9 mouse cellular contexts compared by ENCODE assay signal in genomic region chr7:114745481-114746271, GRCm38 (mm10). TPM values are rescaled to one million over a fixed set of nuclear protein-coding genes. Genes with fewer than 3 reads are reported as not detected.
DNase-seq lines count a peak whose midpoint lies in the region; ATAC-seq lines count a peak whose summit lies in the region.
"Had no signal": no experiment of that assay in that cellular context is flagged by ENCODE, and none has a peak within 500 bp of the region (broad histone marks: within the 10 kb centered on the region; RNA-seq: fewer than 3 reads in every experiment).

No protein-coding gene starts in this region.

- no peak overlapping the region for H3K27ac ChIP-seq in heart, embryonic 14.5 days (replicated peaks in 1 of 2; ENCODE audit: control insufficient read depth in 1 of 2, insufficient read depth in 1 of 2, low read depth in 2 of 2, low read length in 2 of 2)
- no peak overlapping the region for H3K27ac ChIP-seq in midbrain, embryonic 13.5 days

- no peaks in the 10 kb centered on the region for H3K9me3 ChIP-seq in heart, embryonic 14.5 days (ENCODE audit: control insufficient read depth, low read length)
- H3K9me3 ChIP-seq in midbrain, embryonic 13.5 days = no peaks in the 10 kb centered on the region

- 4% methylated on average over 34 of the region's 34 CpGs for WGBS in heart, embryonic 14.5 days
- 5% methylated on average over 34 of the region's 34 CpGs for WGBS in midbrain, embryonic 13.5 days

- peaks cover 3% of the 10 kb centered on the region in 2 experiments; a peak in 1 of 4 replicates for H3K4me1 ChIP-seq in heart, embryonic 14.5 days (ENCODE audit: control insufficient read depth in 2 of 2, insufficient read depth in 2 of 2, low read length in 2 of 2)
- H3K4me1 ChIP-seq in midbrain, embryonic 13.5 days (replicated peaks) = peaks cover 10% of the 10 kb centered on the region

- H3K9ac ChIP-seq in heart, embryonic 14.5 days (ENCODE audit: low read length) = peak overlapping the region; percentile 64
- peak overlapping the region; percentile 62 for H3K9ac ChIP-seq in midbrain, embryonic 13.5 days (replicated peaks)

- H3K27me3 ChIP-seq in heart, embryonic 14.5 days (ENCODE audit: control insufficient read depth, insufficient read depth, low read length) = peaks cover 8% of the 10 kb centered on the region; the same call in 1 of the 2 replicates
- H3K27me3 ChIP-seq in midbrain, embryonic 13.5 days = peaks cover 10% of the 10 kb centered on the region; the same call in 1 of the 2 replicates

- peak; percentile 23 for DNase-seq in gastrocnemius, postnatal 25 days
- DNase-seq in gastrocnemius, adult 18-20 months (ENCODE audit: low spot score) = no peak
- DNase-seq in brain, adult 2 months (ENCODE audit: low read depth, low spot score) = peak; percentile 53
- DNase-seq in kidney, postnatal 10 days = peak; percentile 34
- DNase-seq in spleen, postnatal 36 days (ENCODE audit: low spot score in 2 of 2) = no peak
- no peak for DNase-seq in MN1 (ENCODE audit: low spot score)

- peak overlapping the region; percentile 40 to 43 for H3K4me3 ChIP-seq in heart, embryonic 14.5 days (ENCODE audit: control insufficient read depth in 1 of 2, insufficient read depth in 1 of 2, low read depth in 1 of 2, low read length in 2 of 2)
- H3K4me3 ChIP-seq in midbrain, embryonic 13.5 days (replicated peaks) = peak overlapping the region; percentile 45
- H3K4me3 ChIP-seq: erythroblast, embryonic 14.5 days had no signal

- ATAC-seq in heart, embryonic 14.5 days (ENCODE audit: insufficient number of reproducible peaks, insufficient read depth, low FRiP score, low read depth) = peak; percentile 58; the same call in 1 of the 2 replicates
- ATAC-seq in midbrain, embryonic 13.5 days = peak; percentile 81

- H3K36me3 ChIP-seq in heart, embryonic 14.5 days (ENCODE audit: control insufficient read depth, insufficient read depth, low read length) = no peaks in the 10 kb centered on the region
- H3K36me3 ChIP-seq in midbrain, embryonic 13.5 days = no peaks in the 10 kb centered on the region

- H3K4me2 ChIP-seq in heart, embryonic 14.5 days (ENCODE audit: low read length) = peak overlapping the region; percentile 90
- peak overlapping the region; percentile 84 for H3K4me2 ChIP-seq in midbrain, embryonic 13.5 days (replicated peaks)

RNA-seq across cellular contexts. Expression of gene Insc, which starts 2.2 kb away (rescaled TPM):
- total RNA-seq in gastrocnemius, postnatal 25 days (2021) = 1 to 10 TPM; 2.3 to 2.7 TPM
- 1 to 10 TPM in 1 of 2 experiments, under 1 TPM in 1; 0.64 to 1.5 TPM for total RNA-seq in gastrocnemius, adult 18-20 months (2021)
- 4.8 and 6.3 TPM in 2 replicates for polyA plus RNA-seq in heart, embryonic 14.5 days (2014; fragmentation: Nextera tagmentation; extraction: Ambion mirVana)
- polyA plus RNA-seq in midbrain, embryonic 13.5 days (2015; fragmentation: Nextera tagmentation; extraction: Ambion mirVana) = 1.0 and 1.7 TPM in 2 replicates

RNA-seq across cellular contexts. Expression of gene Calcb, which starts 27.2 kb away (rescaled TPM):
- not detected for total RNA-seq in gastrocnemius, postnatal 25 days (2021)
- not detected for total RNA-seq in gastrocnemius, adult 18-20 months (2021)
- polyA plus RNA-seq in heart, embryonic 14.5 days (2014; fragmentation: Nextera tagmentation; extraction: Ambion mirVana) = not detected in 2 replicates
- 0.16 TPM in 1 of 2 replicates, not detected in the other for polyA plus RNA-seq in midbrain, embryonic 13.5 days (2015; fragmentation: Nextera tagmentation; extraction: Ambion mirVana)
- polyA plus RNA-seq: erythroblast, embryonic 14.5 days had no signal

Comparison
In these comparisons a context has a peak if more than half of its experiments do, and no peak if none do; other contexts are left out.
1. DNase-seq: peak in gastrocnemius, postnatal 25 days (single experiment), brain, adult 2 months (single experiment) and kidney, postnatal 10 days (single experiment); none in gastrocnemius, adult 18-20 months (single experiment), spleen, postnatal 36 days (0 of 2) and MN1 (single experiment).